Mouse (Mus musculus) erythroblast, embryonic 14.5 days (primary cell): ENCODE measurements around the gene Gpr108.

Source experiments
- GATA1 ChIP-seq: IDR thresholded peaks from 2 replicates; pipeline ENCODE4 v1.6.1; 2012; ENCODE audit warnings: low read length, inconsistent platforms, mixed read lengths
- TAL1 ChIP-seq: IDR thresholded peaks from 3 replicates; pipeline ENCODE4 v1.6.1; 2012; ENCODE audit warnings: low read length, inconsistent platforms, mixed read lengths

DNA sequence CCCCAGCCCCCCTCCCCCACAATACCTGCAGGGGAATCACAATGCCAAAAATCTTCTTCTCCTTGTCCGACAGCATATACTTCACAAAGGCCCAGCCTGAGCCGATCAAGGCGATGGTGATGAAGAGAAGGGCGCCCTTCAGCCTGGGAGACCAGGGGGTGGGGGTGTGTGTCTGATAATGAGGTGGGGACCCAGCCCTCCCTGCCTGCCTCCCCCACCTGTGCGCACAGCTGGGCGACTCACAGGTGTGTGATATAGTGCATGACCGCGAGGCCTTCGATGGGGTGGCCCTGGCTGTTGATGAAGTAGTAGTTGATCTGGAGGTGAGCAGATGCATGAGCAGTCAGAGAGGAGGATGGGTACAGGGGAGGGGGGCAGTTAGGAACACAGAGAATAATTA is 11.1 kb downstream of the Gpr108 start:
- TF ChIP-seq GATA1 (no peak), TAL1 (no peak)
